Mouse (Mus musculus): ENCODE measurements around the gene Mertk.

Gene Mertk

GRCm38 (mm10) chr2:128722106-128722710 lies 23.5 kb downstream of the Mertk start:
- no peak for DNase-seq (ENCODE audit: low spot score in 2 of 2)

GRCm38 (mm10) chr2:128726067-128726466 lies 27.3 kb downstream of the Mertk start:
- DNase-seq (ENCODE audit: low spot score in 2 of 2) = no peak

DNA sequence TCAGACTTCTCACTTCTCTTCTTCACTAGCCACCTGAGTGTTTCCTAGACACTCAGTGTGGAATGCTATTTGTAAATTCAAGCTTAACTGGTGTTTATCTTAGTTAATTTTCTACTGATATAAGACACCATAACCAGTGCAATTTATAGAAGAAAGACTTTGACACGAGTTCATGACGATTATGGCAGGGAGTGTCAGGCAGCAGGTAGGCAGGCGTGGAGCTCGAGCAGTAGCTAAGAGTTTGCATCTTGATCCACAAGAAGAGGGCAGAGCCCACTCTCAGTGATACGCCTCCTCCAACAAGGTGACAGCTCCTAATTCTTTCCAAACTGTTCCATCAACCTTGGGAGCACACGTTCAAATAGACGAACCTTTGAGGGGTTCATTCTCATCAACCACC lies 27.9 kb downstream of the Mertk start:
- DNase-seq (ENCODE audit: low spot score in 2 of 2) = no peak

GRCm38 (mm10) chr2:128727552-128727951 lies 28.8 kb downstream of the Mertk start:
- no peak for DNase-seq (ENCODE audit: low spot score in 2 of 2)

- no peak for DNase-seq (ENCODE audit: low spot score in 2 of 2)
These were observed 29.3 kb downstream of the Mertk start for GRCm38 (mm10) chr2:128728066-128728465.

- DNase-seq (ENCODE audit: low spot score in 2 of 2) = no peak
These were observed 30.4 kb downstream of the Mertk start for GRCm38 (mm10) chr2:128729141-128729540.

GRCm38 (mm10) chr2:128731514-128731913 lies 32.8 kb downstream of the Mertk start:
- no peak for DNase-seq (ENCODE audit: low spot score in 2 of 2)

- DNase-seq (ENCODE audit: low spot score in 2 of 2) = no peak
These were observed 33.2 kb downstream of the Mertk start for GRCm38 (mm10) chr2:128731951-128732350.

DNA sequence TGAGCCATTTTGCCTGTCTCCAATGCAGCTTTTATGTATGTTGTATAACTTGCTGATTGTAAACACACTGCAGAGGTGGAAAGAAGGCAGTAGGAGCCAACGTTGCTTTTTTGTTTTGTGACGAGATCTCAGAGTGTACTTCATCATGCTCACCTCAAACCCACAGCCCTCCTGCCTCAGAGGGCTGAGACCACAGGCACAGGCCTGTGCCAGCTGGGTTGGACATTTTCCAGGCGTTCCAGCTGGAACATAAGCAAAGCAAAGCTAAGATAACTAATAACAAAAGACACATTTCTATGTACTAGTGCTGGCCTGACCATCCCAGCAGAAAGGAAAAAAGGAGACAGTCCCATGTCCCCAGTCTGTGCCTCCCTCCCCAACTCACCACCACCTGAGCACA lies 36.3 kb downstream of the Mertk start:
- DNase-seq (ENCODE audit: low spot score in 2 of 2) = no peak

DNA sequence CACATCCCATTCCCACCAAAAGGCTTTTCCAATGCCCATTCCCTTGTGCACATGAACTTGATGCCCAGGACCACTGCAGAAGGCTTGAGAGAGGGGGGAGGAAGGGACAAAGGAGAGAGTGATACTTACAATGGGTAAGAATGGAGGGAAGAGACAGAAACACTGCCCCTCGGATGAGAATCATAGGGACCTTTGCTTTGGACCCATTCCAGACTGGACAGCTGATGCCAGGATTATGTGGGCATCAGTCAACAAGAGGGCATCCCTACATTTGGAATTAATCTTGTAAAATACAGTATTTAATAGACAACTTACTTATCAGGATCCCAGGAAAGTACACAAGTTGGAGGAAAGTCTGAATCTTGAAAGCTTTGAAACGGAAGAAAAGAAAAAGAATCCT lies 38.3 kb downstream of the Mertk start:
- no peak for DNase-seq (ENCODE audit: low spot score in 2 of 2)

- no peak for DNase-seq (ENCODE audit: low spot score in 2 of 2)
These were observed 39.0 kb downstream of the Mertk start for GRCm38 (mm10) chr2:128737796-128738195.

DNA sequence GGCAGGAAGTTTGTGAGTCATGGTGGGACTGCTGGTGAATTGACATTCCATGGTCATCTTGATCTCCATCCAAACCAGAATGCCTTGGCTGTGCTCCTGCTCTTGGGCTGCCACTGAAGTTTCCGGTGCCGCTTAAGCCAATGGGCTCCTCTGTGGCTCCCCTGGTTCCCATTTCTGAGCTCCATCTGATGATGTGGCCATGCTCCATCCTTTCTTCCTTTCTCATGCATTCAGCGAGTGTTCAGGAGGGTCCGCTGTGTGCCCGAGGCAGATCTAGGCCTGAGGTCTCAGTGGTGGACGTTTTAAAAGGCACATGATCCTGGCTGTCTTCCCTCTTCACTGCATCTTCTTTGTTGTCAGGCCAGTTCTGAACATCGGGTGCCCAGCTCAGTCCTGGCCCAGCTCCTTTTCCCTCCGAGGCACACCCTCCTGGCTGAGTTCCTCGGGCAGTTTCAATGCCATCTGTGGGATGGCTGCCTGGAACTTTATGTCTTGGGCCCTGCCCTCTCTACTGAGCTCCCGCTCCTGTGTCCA lies 40.0 kb downstream of the Mertk start:
- DNase-seq (ENCODE audit: low spot score in 2 of 2) = no peak

GRCm38 (mm10) chr2:128745879-128746620 lies 47.3 kb downstream of the Mertk start:
- no peak for DNase-seq (ENCODE audit: low spot score in 2 of 2)

- DNase-seq (ENCODE audit: low spot score in 2 of 2) = no peak
These were observed 47.9 kb downstream of the Mertk start for GRCm38 (mm10) chr2:128746621-128747151.

DNA sequence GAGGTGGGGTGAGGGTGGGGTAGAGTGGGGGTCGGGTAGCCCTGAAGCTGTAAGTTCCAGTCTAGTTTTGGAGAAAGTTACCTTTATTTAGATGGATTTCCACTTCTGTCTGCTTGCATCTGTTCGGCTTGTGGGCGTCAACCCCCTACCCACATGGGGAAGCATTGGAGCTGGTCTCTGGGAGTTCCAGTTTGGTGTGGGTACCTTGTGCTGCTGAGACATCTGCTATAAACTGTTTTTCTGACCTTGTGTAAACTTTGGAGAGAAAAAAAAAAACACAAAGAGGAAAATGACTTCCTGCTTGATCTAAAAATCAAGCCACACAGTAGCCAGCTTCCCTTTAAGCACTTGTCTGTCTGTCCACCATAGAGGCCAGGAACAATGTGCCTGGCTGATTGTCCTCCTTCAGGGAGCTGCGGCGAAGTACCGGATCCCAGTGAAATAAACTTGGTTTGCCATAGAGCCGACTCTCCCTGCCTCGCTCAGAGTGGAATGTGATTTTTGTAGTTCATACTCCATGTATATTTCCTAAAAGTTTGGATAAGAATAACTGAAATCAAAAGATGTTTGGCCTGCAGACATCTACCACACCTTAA lies 48.8 kb downstream of the Mertk start:
- DNase-seq (ENCODE audit: low spot score in 2 of 2) = no peak

DNA sequence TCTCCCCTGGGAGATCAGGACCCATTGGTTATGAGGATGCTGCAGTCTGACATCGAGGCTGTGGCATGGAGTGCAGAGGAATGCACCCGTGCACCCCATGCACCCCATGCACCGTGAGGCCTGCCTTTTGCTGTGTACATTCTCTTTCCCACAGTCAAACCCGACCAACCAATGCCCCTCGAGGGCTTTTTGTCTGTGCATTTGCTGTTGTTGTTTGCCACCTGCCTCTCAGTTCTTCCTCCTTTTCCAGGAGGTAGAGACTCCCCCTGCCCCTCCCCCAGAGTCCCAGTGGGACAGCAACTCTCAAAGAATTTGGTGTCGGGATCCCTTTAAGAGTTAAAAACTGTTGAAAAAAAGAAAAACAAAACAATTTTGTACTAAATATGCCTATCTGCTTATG lies 49.4 kb downstream of the Mertk start:
- no peak for DNase-seq (ENCODE audit: low spot score in 2 of 2)

DNA sequence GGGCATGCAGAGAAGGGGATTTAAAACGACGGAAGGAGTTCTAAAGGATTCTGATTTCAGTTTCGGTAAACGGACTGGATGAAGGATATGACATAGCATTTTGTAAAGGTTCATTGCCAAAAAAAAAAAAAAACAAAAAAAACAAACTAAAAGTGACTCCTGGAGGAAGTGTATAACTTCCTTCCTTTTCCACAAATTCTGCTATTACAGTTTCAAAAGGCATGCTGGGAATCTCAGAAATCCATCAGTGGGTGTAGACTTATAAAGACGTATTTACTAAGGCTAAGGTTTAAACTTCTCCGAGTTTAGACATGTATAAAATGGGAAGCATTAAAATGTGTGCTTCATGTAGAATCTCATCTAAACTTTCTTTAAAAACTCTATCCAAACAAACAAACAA lies 52.3 kb downstream of the Mertk start:
- DNase-seq (ENCODE audit: low spot score in 2 of 2) = no peak

GRCm38 (mm10) chr2:128753295-128753873 lies 54.6 kb downstream of the Mertk start:
- DNase-seq (ENCODE audit: low spot score in 2 of 2) = no peak

- no peak for DNase-seq (ENCODE audit: low spot score in 2 of 2)
These were observed 56.5 kb downstream of the Mertk start for GRCm38 (mm10) chr2:128755149-128755691.

DNA sequence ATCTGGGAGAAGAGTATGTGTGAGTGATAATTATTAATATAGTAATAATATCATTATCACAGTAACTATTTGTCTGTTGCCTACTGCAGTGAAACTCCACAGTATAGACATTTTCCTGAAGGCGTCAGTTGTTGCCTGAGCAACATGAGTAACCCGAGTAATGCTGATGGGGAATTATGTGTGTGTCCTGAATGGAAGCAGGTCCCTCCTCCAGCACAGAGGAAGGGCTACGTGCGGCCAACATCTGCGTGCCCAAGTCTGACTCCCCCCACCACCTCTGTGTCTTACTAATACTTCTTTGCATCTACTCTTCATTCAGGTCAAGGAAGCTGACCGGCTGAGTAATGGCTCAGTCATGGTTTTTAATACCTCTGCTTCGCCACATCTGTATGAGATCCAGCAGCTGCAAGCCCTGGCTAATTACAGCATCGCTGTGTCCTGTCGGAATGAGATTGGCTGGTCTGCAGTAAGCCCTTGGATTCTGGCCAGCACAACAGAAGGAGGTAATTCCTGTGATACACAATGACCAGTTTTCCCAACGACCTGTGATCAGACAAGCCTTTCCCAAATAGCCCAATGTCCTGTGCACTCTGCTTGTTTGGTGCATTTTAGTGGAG lies 60.1 kb downstream of the Mertk start:
- no peak for DNase-seq (ENCODE audit: low spot score in 2 of 2)

GRCm38 (mm10) chr2:128762008-128762407 lies 63.3 kb downstream of the Mertk start:
- no peak for DNase-seq (ENCODE audit: low spot score in 2 of 2)

DNA sequence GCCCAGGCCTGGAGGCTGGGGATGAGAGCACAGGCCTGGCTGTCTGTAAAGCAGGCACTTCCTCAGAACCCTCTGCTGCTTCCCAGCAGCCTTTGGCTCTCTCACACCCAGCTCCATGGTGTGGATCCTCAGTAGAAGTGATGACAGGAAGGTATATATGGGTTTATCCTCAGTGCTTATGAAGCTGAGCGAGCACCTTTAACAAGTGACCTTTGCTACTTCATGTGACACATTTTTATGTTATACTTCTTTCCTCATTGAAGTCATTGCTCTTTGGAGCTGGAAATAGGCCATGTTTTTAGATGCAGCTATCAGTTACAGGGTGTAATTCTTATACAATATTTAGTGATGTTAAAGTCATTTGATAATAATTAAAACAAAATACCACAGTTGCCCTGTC lies 67.0 kb downstream of the Mertk start:
- no peak for DNase-seq (ENCODE audit: low spot score in 2 of 2)

All from spleen, postnatal 10 days (tissue).